Mouse (Mus musculus) brown adipose tissue, adult 24 weeks (tissue): ENCODE data around the gene Lpcat1. TPM values are rescaled to one million over a fixed set of nuclear protein-coding genes. Genes with fewer than 3 reads are reported as not detected.

Source experiments
- H3K27ac ChIP-seq: fragments of 200-500 bp; replicated peaks from 2 replicates; pipeline ENCODE4 v1.5.1; 2012; ENCODE audit warnings: low read depth, mild to moderate bottlenecking, low read length
- H3K4me1 ChIP-seq: fragments of 200-500 bp; 2 replicates; pipeline ENCODE4 v1.6.1; 2012; ENCODE audit warnings: low read length, mixed read lengths; ENCODE audit not compliant: control insufficient read depth, insufficient read depth, insufficient read length
- H3K4me3 ChIP-seq: fragments of 200-500 bp; 2 replicates; pipeline ENCODE4 v1.5.1; 2012; ENCODE audit warnings: low read depth, mild to moderate bottlenecking, low read length, moderate library complexity; ENCODE audit not compliant: insufficient read depth
- polyA plus RNA-seq: library from polyadenylated mRNA; stranded (reverse); fragments of >200 nt; gene quantifications from 2 replicates; pipeline ENCODE4 v1.2.4, GENCODE M21; 2012; ENCODE audit not compliant: missing spikeins, insufficient read depth, insufficient read length

Lpcat1 gene
- polyA plus RNA-seq, 1 experiment, result 2.5 TPM

DNA sequence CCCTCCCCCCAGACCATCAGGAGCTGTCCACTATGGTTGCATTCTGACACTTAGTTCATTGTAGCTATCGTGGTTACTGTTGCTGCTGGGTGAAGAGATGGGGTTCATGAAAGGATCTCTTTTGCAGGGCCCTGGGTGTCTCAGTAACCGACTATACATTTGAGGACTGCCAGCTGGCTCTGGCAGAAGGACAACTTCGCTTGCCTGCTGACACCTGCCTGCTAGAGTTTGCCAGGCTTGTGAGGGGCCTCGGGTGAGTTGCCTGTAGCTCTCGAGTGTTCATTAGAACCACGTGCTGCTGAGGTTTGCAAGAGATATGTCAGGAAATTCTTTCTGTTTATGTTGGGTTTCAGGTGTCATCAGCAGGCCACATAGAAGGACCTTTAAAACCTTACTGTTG lies 42.9 kb downstream of the Lpcat1 start:
- H3K4me1 ChIP-seq, result peaks cover 4% of the 10 kb centered on the region

GRCm38 (mm10) chr13:73512776-73513673 lies 46.0 kb downstream of the Lpcat1 start:
- Histone ChIP-seq H3K4me3 (no peak overlapping the region), H3K4me1 (peaks cover 2% of the 10 kb centered on the region), H3K27ac (no peak overlapping the region)

More for the DNA sequence above, 42.9 kb downstream of the Lpcat1 start:
- H3K4me3 ChIP-seq, result no peak overlapping the region
- H3K27ac ChIP-seq, result no peak overlapping the region

- Histone ChIP-seq H3K4me3 (no peak overlapping the region), H3K4me1 (no peaks in the 10 kb centered on the region), H3K27ac (no peak overlapping the region)
Observed at GRCm38 (mm10) chr13:73516886-73517285, 49.9 kb downstream of the Lpcat1 start.

DNA sequence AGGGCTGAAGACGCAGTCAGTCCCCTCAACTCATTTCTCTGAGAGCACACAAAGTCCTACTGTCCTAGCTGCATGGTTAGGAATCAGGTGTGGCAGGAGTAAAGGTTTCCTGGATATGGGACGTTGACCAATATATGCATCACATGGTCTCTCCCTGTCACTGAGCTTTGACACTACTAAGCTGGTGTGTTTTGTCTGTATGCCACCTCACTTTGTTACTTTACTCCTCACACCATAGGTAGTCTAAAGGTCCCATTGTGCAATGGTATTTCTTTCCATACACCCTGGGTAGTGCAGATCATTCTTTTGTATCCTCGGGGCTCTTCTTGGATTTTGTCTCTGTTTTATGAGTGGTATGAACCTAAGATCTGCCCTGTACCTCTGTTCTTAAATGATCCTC lies 66.7 kb downstream of the Lpcat1 start:
- H3K27ac ChIP-seq, result no peak overlapping the region
- no peak overlapping the region for H3K4me3 ChIP-seq
- no peaks in the 10 kb centered on the region for H3K4me1 ChIP-seq

GRCm38 (mm10) chr13:73535287-73535686 lies 68.3 kb downstream of the Lpcat1 start:
- H3K4me3 ChIP-seq, result no peak overlapping the region
- H3K27ac ChIP-seq, result no peak overlapping the region

GRCm38 (mm10) chr13:73536403-73536821 lies 69.4 kb downstream of the Lpcat1 start, which contains the start of gene Slc6a3:
Slc6a3 (plus strand) TSS chr13:73536747.
- Histone ChIP-seq H3K4me1 (no peaks in the 10 kb centered on the region), H3K4me3 (peak within 1 kb of the TSS; percentile 37), H3K27ac (no peak within 1 kb of the TSS)

More at GRCm38 (mm10) chr13:73535287-73535686, 68.3 kb downstream of the Lpcat1 start:
- H3K4me1 ChIP-seq, result no peaks in the 10 kb centered on the region

GRCm38 (mm10) chr13:73536824-73537223 lies 69.8 kb downstream of the Lpcat1 start:
- peak overlapping the region; percentile 37 for H3K4me3 ChIP-seq

DNA sequence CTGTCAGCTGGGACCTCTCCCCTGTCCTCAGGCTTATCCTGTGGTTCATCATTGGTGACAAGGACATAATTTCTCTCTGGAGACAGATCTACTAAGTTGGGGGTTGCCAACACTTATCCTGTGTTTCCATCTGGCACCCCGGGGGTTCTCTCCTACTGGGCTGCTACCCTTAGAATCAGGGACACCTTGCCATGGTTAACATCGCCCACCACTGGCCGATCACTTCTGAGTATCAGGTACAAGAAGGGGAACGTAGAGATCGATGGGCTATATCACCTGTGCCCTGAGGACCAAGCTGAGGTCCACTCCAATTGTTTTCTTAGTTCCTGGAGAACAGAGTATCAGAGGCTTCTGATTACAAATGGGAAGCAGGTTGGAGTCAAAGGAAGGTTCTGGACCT lies 97.2 kb downstream of the Lpcat1 start:
- Histone ChIP-seq H3K27ac (no peak overlapping the region), H3K4me3 (no peak overlapping the region)

More at GRCm38 (mm10) chr13:73536824-73537223, 69.8 kb downstream of the Lpcat1 start:
- Histone ChIP-seq H3K27ac (no peak overlapping the region), H3K4me1 (no peaks in the 10 kb centered on the region)

More for the DNA sequence above, 97.2 kb downstream of the Lpcat1 start:
- H3K4me1 ChIP-seq, result no peaks in the 10 kb centered on the region

Other genes with a start within 250 kb of the Lpcat1 start
- not detected in 2 replicates for gene Irx4, start 206.7 kb upstream of the Lpcat1 start, polyA plus RNA-seq
- 77.3 and 83.9 TPM in 2 replicates for gene Mrpl36, start 138.7 kb upstream of the Lpcat1 start, polyA plus RNA-seq
- gene Ndufs6, start 138.7 kb upstream of the Lpcat1 start, polyA plus RNA-seq, result 1,095 and 1,117 TPM in 2 replicates
- gene Slc6a3, start 69.5 kb downstream of the Lpcat1 start, polyA plus RNA-seq, result not detected in 2 replicates
- gene Clptm1l, start 136.8 kb downstream of the Lpcat1 start, polyA plus RNA-seq, result 79.5 and 95.2 TPM in 2 replicates
- not detected in 2 replicates for gene Tert, start 159.7 kb downstream of the Lpcat1 start, polyA plus RNA-seq
- not detected in 2 replicates for gene Slc6a18, start 210.8 kb downstream of the Lpcat1 start, polyA plus RNA-seq
- 2.1 and 2.7 TPM in 2 replicates for gene Slc6a19, start 237.7 kb downstream of the Lpcat1 start, polyA plus RNA-seq